Mouse (Mus musculus) layer of hippocampus, adult 9-10 months (tissue): Measurements from ENCODE around the gene Disp2.

Experiments
- DNase-seq: peaks from one replicate; pipeline ENCODE4 v3.0.0; 2022; ENCODE audit warnings: low spot score

Disp2 gene

DNA sequence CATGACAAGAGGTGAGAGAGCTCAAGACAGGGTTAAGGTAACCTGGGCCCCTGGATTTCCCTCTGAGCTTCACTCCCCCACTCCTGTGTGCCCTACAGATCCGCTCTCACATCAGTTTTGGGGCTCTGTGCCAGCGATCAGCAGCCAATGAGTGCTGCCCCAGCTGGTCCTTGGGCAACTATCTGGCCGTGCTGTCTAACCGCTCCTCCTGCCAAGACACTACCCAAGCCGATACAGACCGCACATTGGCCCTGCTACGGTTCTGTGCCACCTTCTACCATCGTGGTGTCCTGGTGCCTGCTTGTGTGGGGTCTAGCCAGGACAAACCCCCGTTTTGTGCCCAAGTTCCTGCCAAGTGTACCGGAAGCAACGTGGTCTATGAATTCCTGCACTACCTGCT is 10.0 kb downstream of the Disp2 start:
- no peak for DNase-seq

DNA sequence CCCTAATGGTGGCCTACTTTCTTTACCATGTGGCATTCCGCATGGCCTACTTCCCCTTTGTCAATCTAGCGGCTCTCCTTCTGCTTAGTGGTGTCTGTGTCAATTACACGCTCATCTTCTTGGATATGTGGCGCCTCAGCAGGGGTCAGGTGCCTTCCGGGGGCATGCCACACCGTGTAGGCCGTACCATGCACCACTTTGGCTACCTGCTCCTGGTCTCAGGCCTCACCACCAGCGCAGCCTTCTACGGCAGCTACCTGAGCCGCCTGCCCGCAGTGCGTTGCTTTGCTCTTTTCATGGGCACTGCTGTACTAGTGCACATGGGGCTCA is 10.7 kb downstream of the Disp2 start:
- no peak for DNase-seq

DNA sequence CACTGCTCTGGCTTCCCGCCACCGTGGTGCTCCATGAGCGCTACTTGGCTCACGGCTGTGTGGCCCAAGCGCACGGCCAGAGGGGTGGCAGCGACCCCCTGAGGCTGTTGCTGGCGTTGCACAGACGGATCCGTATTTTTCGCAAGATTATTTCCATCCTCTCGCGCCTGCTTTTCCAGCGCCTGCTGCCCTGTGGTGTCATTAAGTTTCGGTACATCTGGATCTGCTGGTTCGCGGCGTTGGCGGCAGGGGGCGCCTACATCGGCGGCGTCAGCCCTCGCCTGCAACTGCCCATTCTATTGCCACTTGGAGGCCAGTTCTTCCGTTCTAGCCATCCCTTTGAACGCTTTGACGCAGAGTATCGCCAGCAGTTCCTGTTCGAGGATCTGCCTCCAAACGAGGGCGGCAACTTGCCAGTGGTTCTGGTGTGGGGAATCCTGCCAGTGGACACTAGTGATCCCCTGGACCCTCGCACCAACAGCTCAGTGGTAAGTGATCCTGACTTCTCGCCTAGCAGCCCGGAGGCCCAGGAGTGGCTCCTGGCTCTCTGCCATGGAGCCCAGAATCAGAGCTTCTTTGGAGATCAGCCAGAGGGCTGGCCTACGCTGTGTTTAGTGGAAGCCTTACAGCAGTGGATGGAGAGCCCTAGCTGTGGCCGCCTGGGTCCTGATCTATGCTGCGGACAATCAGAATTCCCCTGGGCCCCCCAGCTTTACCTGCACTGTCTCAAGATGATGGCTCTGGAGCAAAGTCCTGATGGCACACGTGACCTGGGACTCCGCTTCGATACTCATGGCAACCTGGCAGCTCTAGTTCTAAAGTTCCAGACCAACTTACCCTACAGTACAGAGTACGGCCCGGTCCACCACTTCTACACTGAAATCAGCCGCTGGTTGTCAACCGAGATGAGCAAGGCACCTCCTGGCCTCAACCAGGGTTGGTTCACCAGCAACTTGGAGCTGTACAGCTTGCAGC is 11.3 kb downstream of the Disp2 start:
- no peak for DNase-seq

DNA sequence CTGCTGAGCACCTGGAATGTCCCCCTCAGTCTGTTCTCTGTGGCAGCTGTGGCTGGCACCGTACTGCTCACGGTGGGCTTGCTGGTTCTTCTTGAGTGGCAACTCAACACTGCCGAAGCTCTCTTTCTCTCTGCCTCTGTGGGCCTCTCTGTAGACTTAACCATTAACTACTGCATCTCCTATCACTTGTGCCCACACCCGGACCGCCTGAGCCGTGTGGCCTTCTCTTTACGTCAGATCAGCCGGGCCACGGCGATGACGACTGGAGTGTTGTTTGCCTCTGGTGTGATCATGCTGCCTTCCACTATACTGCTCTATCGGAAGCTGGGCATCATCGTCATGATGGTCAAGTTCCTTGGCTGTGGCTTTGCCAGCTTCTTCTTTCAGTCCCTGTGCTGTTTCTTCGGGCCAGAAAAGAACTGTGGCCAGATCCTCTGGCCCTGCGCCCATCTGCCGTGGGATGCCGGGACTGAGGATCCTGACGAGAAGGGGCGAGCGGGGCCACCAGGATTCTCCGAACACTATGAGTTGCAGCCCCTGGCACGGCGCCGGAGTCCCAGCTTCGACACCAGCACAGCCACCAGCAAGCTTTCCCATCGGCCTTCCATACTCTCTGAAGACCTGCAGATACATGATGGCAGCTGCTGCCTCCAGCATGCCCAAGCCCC is 12.2 kb downstream of the Disp2 start:
- no peak for DNase-seq

DNA sequence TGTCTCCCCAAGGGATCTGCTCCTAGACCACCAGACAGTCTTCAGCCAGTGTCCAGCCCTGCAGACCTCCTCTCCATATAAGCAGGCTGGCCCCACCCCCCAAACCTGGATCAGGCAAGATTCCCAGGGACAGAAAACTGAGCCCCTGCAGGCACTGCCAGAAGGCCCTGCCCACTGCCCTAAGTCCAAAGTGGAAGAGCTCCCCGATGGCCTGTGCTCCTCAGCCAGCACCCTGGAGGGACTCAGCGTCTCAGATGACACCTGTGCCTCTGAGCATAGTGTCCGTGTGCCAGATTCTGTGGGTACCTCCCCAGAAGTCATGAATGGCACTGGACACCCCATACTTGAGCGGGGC is 12.7 kb downstream of the Disp2 start:
- DNase-seq = no peak

DNA sequence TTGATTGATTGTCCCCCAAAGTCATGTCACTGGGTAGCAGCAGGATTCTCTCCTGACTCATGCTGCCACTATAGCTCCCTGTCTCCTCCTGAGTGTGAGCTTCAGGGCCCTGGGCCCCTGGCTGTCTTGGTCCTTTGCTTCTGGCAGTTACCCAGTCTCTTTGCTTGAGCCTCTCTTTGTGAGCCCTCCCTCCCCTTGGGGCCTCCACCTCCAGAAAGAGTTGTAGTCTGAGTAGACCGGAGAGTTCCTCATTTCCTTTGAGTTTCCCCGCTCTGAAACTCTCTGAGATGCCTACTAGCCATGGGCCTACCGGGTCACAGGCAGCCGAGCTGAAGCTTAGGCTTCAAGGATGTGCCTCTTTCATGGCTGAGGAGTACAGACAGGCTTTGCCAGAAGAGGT is 14.1 kb downstream of the Disp2 start:
- DNase-seq = no peak

DNA sequence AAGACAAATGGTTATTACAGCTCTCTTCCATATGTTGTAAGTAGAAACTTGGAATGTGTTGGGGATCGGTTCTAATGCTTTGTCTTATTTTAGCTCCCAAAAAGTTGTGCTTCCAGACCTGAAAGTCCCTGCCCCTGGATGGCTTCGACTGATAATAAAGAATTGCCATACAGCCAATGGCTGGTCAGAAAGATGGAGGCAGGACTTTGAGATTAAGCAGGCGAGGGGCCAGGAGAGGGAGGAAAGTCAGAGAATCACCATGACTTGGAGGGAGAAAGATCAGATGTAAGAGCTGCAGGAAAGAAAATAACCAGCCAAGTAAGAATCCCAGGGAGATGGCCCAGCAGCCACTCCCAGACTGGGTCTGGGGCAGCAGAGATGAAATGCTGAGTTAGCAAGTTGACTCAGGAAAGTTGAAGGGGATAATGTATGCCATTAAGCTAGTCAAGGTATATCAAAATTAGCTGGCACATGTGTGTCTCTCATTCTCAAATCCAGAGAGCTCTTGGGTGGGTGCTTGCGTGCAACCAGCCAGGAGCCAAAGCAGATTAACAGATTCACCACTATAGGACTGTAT is 23.1 kb downstream of the Disp2 start:
- no peak for DNase-seq

DNA sequence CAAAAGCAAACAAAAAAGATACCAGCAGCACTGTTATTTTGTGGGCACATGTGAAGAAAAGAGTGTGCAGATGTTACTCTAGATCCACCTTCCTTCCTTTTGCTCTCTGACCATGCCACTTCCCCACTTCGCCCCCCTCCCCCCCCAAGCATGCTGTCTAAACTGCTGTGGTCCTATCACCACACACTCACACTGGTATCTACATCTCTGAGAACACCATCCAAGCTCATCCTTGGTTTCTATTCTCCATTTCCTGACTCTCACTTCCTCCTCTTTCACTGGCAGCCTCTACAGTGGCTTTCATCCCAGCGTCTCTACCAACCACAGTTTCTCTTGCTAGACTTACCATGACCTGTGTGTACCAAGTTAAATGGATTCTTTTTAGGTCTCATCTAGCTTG is 25.0 kb downstream of the Disp2 start:
- DNase-seq = no peak

DNA sequence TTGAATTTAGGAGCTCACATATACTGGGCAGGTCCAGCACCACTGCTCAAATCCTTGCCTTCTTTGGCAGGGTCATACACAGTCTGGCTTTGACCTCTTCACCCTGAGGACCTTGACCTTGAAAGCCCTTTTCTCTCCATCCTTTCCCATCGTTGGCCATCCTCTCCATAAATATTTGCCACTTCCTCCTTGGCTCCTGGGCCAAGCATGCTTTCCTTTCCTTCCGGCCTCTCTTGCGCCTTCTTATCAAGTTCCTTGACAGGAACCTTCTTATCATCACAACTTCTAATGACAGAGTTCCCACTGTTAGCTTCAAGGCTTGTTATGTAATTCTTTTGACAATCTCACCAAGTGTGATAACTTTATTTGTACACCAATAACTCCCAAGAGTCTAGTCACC is 25.6 kb downstream of the Disp2 start:
- no peak for DNase-seq

DNA sequence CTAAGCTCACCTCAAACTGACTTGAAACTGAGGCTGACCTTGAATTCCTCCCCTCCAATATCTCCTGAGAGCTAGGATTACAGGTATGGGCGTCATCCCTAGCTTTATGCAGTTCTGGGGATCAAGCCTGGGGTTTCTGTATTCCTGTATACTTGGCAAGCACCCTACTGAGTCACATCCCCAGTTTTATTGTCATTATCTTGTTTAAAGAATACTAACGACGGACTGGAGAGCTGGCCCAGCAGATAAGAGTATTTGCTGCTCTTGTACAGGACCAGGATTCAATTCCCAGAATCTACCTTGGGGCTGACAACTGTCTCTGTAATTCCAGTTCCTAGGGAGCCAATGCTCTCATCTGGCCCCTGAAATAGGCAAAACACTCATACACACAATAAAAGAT is 26.2 kb downstream of the Disp2 start:
- DNase-seq = no peak

DNA sequence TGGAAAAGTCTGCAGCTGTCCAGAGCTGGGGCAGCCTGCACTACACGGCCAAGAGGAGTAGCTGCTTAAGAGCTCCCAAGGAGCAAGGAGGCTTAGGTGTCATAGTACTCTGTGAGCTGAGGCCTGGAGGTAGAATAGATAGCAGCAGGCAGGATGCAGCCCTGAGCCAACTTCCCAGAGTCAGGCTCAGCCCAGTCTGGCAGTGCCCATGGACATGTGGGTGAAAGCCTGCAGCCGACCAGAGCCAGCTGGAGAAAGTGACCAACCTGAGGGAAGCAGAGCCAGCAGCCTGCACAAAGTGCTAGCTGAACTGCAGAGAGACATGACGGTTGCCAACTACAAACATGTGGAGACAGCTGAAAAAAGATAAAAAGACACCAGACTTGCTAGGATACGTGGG is 27.3 kb downstream of the Disp2 start:
- DNase-seq = no peak

DNA sequence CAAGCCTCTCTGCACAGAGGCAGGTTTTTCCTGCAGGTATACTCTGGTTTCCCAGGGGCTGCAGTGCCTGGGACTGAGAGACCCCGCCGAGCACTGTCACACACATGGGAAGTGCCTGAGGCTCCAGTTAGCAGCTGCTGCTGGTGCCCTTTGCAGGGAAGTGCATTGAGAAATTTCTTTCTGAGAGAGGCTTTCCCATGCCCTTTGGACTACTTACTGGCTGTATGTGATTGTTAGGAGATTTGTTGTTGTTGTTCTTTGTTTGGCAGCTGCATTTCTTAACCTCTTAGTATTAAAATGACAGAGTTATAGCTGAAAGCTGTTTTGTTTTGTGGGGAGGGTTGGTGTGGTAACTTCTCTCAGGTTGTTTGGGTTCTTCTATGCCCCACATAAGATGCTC is 31.3 kb downstream of the Disp2 start:
- no peak for DNase-seq

DNA sequence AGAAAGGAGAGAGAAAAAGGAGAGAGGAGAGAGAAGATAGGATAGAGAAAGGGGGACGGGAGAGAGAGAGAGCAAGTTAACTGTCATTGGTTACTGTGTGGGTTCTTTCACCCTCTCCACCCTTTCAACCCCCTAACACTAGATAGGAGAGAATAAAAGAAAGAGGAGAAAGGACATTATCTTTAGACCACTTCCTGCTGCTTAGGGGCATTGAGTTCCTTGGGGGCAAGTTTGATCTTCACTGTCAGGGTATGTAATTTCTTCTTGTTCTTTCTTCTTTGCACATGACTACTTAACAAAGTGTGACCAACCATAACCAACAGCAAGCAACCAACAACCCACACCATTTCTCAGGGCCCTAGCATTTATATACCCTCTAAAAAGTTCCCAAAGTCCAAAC is 33.2 kb downstream of the Disp2 start:
- DNase-seq = no peak

DNA sequence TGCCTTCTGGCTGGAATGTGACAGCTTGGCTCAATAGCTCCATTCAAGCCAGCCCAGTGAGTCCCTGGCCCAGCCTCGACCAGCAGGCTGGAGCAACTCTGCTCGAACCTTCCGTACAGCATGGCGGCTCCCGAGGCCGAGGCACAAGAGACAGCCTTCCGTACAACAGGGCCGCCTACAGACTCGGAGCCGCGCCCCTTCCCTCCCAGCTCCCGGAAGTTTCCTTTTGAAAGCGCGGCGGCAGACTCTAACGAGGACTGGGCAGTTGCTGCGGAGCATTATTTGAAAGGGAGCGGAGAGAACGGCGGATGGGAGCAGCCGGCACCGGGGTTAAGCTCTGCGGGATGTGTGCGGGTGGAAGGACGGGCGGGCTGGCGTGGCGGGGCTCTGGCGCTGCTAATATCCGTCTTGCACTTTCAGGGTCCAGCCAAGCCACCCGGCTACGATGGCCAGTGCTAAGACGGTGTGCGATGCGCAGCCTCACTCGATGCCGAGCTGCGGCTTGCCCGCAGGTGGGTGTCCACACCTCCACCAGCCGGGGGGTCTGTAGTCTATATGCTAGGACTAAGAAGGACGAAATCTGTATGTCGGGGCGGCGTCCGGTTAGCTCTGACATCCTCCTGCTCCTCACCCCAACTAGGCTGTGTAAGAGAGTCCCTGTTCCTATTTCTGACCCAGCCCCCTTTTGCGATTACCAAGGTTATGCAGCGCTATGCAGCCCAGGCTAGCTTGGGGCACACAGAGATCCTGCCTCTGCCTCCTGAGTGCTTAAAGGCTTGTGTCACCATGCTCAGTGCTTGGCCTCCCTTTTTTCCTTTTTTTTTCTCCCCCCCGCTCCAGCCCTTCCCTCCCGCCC is 34.7 kb downstream of the Disp2 start, which contains the start of gene Knstrn:
Gene Knstrn, plus strand, starts transcription at position 23 of the 856 bp plus-strand sequence.
- peak; percentile 56 for DNase-seq

DNA sequence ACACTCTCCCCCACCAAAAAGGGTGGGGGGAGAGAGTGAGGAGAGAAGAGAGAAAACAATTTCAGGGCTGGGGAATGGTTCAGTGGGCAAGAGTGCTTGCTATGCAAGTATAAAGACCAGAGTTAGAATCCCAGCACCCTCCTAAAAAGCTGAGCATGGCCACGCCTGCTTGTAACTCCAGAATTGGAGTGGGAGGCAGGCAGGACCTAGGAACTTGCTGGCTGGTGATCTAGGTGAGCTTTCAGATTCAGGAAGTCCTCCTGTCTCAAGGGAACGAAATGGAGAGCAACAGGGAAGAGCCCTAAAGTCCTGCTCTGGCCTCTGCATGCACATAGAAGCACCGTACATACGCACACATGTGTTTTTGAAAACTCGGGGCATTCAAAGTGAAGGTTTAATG is 43.3 kb downstream of the Disp2 start:
- DNase-seq = no peak

DNA sequence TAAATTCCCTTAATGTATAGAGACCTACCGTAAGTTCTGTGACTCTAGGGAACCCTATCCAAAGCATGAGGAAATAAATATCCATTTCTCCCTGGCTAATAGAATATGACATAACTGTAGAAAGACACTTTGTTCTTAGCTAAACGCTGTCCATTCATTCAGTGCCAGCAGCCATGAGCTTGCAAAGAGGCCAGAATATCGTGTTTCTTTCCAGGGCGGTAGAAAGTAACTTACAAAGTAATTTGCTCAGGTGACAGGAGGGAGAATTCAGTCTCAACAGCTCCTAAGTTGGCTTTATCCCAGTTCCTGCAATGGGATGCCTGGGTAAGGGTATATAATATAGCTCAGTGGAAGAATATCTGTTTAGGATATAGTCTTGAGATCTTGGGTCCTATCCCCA is 44.9 kb downstream of the Disp2 start:
- DNase-seq = no peak

DNA sequence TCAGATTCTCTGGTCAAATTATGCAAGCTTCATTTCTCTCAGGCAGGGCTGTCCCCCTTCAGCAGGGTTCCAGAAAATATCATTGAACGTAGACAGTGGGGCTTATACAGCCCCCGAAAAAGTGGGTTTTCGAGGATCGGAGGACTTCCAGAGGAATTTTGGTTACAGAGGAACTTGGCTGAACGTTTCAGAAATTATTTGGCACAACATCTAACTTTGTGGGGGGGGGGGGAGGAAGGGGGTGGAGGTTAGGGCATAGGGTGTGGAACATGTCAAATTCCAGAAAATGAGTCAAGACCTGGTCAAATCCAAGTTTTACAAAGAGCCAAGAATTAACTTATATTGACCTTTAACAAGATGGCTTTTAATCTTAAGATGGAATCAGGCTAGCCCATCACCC is 49.6 kb downstream of the Disp2 start:
- DNase-seq = no peak

DNA sequence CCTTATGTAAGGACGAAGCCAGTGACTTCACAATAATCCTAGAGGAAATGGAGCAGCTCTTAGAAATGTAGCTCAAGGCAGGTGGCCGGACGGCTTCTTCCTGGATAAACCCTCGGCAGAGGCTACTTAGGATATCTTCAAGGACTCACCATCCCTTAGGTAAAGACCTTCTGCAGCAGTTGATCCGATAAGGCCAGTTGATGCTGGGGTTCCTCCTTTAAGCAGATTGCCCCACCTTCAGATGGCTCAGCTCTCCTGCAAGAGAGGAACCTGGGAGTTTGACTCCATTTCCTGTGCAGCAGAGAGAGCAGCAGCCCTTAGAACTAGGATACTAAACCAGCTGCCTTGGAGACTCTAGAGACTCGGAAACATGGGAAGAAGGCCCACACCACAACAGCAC is 54.5 kb downstream of the Disp2 start:
- no peak for DNase-seq

DNA sequence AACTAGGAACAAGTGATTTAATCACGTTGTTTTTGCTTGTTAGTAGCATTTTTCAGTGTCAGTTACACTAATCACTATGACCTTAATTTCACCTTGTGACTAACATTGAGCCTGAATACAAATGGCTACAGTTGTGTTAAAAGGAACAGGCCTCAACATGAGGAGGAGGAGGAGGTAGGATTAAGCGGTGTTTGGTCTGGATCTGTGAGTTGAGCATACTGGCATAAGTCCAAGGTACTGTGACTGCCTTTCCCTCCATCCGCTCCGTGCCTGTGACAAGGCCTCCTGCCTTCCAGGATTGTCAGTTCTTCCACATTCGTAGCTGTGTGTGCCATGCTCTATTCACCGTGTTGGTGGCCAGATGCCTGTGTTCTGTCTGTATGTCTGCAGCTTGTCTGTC is 55.6 kb downstream of the Disp2 start:
- DNase-seq = no peak

DNA sequence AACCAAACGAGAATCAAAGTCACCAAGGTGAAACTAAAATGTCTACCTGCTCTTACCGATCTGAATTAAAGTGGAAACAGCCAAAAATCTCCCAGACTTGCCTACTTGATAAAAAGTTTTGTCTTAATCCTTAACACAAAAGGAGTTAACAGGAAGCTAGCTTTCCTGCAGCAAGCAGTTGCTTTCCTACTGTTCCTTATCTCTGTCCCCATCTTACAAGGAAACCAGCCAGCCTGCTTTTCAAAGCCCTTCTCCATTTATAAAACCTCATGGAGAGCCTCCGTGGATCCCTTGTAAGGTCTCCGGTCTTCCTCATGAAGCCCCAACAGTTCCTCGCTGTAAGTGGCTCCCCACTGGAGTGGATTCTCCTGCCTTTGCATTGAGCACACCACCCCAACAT is 58.8 kb downstream of the Disp2 start:
- no peak for DNase-seq

DNA sequence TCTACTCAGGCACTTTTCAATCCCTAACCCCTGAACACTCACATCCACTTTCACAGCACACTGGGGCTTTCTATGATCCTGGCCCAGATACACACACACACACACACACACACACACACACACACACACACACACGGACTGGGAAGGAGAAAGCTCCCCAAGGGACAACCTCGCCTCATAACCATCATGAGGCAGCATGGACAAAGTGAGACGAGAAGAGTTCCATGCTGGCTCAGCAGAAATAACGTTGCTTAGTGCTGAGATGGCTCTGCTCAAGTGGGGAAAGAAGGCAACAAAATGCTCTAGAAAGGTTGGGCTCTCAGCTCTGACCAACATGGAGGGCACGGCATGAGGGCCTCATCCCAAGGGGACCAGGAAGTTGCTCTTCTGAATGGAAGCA is 61.7 kb downstream of the Disp2 start:
- DNase-seq = no peak

DNA sequence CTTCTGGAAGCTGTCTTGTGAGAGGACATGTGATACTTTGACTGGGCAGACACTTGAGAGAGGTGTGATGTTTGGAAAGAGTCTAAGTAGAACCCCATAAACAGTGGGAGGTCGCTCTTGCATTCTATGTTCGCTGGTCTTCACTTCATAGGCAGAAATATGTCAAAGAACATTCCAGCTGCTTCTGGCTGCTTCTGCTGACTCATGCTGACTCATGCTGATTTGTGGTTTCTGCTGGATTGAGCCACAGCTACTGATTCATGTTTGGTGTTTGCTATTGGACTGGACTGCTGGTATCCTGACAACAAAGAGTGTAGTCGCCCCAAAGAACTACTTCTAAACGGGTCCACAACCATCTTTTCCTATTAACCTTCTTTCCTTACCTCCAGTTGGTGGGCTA is 62.3 kb downstream of the Disp2 start:
- no peak for DNase-seq
